Mouse (Mus musculus): Measurements from ENCODE around the gene Dab1.

Gene Dab1

DNA sequence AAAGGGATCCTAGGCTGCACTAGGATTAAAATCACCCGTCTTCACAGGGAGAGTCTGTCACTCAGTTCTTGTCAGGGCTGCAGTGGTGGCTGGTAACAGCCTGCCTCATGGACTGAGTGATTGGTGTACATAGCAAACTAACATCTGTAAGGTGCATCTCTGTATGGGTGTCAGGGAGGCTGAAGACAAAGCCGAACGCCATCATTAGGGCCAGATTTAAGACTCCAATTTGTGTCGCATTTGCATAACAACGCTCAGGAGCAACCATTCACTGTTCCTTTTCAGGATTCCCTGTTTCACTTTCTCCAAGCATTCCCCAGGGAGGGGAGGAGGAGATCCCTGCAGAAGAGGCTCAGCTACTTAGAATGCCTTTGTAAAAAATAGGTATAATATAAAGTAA is 219.2 kb downstream of the Dab1 start:
- DNase-seq (ENCODE audit: low spot score), result no peak

DNA sequence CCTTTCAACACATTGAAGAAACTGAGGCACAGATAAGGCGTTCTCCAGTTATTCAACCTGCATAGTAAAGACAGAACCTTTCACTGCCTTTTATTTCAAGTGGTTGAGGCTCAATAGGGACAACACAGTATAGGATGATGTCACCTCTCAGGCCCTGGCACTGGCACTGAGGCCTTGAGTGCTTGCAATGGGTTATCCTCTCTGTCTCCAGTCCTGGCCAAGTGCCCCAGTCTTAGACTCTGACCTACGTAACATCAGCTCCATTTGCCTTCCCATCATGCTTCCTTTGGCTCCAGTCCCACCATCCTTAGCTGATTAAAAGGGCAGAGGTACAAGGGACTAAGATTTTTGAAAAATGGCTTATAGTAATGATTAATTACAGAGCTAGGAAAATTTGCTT is 220.4 kb downstream of the Dab1 start:
- no peak for DNase-seq (ENCODE audit: low spot score)

DNA sequence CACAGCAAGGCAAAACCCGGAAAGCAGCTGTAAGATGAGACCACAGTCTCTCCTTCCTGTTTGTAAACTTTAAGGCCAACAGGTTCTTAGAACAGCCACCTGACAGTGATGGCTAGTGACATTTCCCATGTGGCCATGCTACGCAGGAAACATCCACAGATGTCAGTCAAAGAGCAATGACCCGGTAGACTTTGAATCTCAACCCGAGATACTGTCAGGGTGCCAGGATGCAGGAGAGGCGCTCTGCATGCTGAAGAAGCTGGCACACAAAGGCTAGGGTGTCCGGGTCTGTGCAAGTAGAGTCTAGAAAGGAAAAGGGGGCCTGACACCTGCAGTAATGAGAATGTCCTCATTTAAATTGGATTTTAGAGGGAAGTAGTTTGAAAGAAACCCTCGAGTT is 222.0 kb downstream of the Dab1 start:
- DNase-seq (ENCODE audit: low spot score), result no peak

DNA sequence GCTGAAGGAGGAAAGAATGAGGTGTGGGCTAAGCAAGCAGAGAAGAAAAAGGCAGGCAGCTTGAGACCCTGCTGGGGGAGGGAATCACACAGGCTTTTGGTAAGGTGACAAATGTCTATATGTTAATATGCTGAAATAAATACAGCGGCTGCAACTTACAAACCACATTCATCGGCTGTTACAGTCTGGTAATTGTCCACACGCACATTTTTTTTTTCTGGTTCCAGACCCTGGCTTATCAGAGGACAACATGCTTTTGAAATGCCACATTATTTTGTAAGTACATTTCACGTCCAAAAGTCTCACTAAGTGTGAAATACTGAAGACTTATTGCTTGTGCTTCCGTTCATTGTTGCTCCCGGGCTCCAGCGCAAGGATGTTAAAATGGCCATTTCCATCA is 225.5 kb downstream of the Dab1 start:
- DNase-seq (ENCODE audit: low spot score), result no peak

DNA sequence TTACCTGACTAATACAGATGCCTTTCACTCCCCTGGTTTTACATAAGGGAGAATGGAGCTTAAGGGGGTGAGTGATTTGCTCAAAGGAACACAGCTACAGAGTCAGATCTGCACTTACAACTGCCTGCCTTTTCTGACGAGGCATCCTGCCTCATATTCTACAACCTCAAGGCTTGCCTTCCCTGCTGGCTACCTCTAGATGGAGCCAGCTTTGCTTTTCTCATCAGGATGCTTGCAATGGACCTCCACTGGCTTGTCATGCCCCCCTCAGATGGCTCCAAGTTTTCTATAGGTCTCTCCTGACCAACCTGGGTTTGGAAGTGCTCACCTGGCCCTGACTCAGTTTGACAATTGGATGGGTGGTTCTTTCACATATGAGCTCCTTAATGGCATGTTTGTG is 238.0 kb downstream of the Dab1 start:
- no peak for DNase-seq (ENCODE audit: low spot score)

DNA sequence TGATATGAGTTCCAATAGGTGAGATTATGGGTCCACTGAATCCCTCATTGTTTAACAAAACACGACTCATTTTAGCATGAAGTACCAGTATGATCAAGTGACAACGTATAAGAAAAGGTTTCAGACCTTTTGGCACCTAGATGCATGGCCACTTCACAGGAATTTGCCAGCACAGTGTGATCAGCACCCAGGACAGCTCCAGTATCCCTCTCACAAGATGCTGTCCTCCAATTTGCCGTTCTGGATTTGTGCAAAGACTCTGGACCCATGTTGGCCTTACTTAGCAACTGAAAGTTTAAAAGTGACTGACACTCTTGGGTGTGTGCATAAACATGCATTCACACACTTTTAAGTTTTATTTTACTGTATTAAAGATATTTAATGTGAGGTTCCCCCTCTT is 256.4 kb downstream of the Dab1 start:
- DNase-seq (ENCODE audit: low spot score), result no peak

DNA sequence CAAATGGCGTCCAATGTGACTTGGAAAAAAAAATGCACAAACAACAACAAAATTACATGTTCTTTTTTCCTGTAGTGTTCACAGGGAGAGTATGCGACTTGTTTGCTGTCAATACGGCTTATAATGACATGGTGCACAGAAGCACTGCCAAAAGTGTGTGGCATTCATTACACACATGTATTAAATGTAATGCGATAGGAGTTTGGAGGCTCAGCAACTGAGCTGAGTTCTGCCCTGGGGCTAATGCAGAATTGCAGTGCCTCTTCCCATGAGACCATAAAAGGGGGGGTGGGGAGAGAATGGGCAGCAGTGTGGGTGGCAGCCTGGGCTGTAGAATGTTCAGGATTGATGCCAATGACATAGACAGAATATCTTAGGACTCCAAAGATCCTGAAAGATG is 259.7 kb downstream of the Dab1 start:
- no peak for DNase-seq (ENCODE audit: low spot score)

DNA sequence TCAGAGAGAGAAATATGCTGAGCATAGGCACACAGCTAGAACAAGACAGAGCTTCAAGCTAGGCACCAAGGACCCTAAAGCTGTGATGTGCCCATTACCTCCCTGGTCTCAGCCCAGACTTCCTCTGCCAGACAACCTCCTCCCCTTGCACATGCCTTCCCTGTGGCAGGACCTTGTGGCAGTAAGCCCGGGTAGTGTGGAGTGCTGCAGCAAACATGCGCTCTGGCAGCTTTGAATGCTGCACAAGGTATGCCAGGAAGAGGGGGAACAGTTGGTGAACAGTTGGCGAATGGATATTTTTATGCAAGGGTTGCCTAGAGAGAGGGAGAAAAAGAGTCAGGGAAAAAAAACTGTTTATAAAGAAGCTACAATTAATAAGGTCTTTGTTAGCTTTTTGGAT is 262.5 kb downstream of the Dab1 start:
- DNase-seq (ENCODE audit: low spot score), result peak; percentile 83

DNA sequence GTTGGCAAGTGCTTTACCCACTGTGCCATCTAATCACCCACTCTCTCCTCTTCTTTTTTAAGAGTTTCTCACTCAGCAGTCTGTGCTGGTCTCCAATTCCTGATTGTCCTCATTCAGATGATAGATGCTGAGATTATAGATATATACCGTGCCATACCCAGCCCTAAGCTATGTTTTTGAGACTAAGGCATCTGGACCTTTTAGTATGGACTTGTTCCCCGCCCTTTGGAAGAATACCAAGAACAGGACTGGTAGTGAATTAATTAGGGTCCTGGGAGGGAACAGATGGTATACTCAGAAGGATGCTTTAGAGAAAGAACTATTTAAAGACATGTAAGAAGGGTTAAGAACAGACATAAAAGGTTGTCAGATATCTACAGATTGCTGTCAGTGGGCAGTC is 268.9 kb downstream of the Dab1 start:
- no peak for DNase-seq (ENCODE audit: low spot score)

DNA sequence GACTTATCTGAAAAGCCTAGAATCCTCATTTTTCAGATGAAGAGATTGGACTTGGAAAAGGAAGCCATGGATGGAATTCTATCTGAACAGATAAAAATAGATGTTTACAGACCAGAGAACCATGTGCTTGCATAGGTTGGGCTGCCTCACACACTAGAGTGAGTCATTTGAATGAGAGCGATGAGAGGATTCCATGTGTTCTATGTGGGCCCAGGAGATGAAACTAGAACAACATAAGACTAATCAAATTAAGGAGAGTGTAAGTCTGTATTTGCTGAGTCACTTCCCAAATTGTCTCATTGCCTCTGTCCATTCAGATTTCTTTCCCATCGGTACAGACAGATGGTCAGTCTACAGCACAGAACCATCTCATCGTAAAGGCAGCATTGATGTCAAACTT is 270.0 kb downstream of the Dab1 start:
- no peak for DNase-seq (ENCODE audit: low spot score)

DNA sequence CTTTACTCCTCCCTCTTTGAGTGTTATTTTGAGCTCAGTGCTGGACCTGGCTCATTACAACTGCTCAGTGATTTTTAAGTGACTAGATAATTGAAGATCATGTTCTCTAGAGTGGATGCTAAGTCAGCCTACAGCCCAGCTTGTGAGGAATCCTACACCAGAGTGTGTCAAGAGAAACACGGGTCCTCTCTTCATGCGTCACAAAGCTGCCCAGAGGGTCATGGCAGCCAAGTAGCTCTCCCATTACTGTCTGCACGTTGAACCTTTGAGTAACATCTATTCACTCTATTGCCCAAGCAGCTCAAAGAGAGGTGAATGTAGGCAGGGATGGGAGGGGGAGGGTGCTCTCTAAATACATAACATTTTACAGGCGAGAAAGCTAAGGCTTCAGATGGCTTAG is 277.6 kb downstream of the Dab1 start:
- no peak for DNase-seq (ENCODE audit: low spot score)

DNA sequence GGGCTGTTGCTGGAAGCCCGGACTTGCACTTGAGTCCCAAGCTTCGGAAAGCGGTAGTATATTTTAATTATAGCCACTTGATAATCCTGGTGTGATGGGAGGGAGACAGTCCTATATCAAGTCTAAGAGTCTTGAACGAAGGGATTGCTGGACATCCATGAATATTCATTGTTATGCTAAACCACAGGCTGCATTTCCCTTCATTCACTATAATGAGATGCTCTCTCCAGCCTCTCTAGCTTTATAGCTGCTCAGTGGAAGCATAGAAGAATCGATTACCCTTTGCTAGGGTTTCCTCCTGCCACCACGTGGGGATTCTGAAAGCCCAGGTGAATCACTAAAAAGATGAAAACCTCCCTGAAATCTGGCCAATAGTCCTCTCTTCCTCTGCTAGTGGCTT is 278.5 kb downstream of the Dab1 start:
- DNase-seq (ENCODE audit: low spot score), result no peak

DNA sequence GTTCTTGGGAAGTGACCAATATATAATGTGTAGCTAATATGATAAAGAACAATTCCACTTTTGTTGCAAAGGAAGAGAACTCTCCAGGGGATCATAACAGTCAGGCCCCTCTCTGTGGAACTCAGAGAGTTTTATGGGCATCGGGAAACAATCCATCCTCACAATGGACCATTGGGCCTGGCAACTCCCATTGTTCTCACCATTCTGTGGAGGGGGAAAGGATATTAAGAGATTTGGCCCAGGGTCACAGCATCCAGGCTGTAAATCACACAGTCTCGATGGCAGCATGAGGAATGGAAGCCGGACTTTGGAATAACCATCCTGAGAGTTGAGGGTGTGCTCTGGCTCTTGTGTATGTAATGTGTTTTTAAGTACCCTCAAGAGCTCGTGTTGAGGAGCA is 292.3 kb downstream of the Dab1 start:
- no peak for DNase-seq (ENCODE audit: low spot score)

DNA sequence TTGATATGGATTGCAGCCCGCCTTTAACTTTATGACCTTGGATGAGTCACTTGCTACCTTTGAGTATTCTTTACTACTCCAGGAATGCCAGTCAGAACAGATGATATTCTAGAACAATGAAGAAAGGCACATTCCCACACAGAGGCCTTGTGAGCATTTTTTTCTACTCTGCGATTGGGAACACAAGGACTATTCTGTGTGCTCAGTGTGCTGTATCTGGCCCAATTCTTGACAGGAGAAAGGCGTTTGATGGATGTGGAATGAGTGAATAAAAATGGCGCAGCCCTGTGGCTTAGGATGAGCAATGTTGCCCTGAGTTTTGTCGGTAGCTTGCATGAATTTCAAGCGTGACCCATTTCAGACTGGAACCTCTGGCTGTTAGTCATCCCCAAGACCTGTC is 292.9 kb downstream of the Dab1 start:
- DNase-seq (ENCODE audit: low spot score), result no peak

DNA sequence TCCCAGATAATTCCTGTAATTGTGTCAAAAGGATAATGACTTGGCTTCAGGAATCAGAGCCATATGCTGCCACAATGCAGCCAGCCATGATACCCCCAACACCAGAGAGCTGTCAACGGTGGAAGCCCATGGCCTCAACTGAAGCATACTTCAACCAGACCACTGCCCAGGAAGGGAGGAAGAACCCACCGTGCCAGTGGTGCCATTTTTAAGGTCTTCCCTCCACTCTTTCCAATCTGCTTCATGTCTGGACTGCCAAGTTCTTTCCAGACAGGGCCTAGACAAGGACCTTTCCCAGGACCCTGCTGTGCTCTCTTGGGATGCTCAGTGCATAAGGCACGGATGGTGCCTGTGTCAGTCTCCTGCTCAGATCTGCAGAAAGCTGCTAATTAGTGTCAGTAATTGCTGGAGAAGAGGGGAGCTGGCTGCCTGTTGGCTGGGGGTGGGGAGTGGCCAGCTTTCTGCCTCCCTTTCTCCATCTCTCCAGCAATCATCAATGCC is 303.3 kb downstream of the Dab1 start:
- DNase-seq (ENCODE audit: low spot score), result no peak

DNA sequence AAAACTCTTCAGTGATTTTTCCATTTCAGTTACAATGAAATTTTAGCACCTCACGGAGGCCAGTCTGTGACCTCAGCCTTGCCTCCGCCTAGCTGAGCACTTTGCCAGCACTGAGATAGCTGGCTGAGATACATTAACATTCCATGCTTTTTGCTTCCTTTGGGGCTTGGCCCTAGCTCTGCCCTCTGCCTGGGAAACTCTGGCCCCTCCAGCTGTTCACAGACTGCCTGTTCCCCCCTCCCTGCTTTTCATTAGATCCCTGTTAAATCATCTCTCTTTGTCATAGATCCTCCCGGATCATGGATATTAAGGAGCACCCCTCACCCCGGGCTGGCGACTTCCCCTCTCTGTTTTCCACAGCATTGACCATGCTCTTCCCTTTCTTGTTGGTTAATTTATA is 307.5 kb downstream of the Dab1 start:
- DNase-seq (ENCODE audit: low spot score), result no peak

DNA sequence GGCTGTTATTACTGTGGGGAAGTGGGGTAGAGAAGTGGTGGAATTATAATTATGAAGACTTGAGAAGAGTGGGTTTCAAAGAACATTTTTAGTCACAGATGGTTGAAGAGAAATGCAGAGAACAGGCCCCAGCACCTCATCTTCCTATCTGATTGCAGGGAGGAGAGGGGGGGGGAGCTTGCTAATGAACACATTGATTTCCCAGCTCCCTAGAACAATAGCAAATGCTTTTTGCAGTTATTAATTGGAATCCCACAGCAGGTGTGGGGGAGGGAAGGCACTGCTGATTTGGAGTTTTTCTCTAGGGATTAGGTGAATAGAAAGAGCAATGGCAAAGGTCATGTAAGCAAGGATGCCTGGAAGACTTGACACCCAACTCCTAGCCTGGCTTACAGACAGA is 310.5 kb downstream of the Dab1 start:
- peak; percentile 46 for DNase-seq (ENCODE audit: low spot score)

DNA sequence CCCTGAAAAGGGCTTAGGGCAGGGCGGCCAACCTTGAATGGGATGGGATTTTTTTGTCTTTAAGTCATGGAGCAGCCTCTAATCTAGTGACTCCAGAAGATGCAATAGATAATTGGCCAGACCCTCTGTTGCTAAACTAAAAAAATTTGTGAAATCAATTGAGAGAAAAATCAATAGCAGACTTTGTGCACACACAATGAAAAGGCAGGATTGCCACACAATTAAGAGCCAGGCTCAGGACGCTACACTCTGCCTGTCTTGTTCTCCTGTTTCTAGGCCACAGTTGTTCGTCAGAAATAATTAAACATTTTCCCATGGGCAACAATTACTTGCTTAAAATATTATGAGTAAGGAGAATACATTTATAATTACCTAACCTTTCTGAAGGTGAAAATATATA is 315.2 kb downstream of the Dab1 start:
- DNase-seq (ENCODE audit: low spot score), result no peak

DNA sequence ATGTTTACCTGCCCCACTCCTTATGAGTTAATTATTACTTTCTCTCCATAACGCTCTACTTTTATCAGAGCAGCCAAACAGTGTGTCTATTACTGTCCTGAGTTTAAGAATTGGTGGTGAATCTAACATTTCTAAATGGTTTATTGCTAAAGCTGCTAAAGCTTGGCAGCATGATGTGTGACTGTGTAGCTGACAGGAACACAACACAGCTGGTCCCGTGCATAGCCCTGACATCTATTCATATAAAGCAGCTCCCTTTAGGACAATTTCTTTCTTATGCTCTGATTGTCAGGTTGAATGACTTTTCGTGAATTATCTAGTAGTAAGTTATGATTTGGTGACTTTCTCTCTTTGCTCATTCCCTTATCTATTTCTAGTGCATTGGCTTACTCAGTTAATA is 329.1 kb downstream of the Dab1 start:
- no peak for DNase-seq (ENCODE audit: low spot score)

DNA sequence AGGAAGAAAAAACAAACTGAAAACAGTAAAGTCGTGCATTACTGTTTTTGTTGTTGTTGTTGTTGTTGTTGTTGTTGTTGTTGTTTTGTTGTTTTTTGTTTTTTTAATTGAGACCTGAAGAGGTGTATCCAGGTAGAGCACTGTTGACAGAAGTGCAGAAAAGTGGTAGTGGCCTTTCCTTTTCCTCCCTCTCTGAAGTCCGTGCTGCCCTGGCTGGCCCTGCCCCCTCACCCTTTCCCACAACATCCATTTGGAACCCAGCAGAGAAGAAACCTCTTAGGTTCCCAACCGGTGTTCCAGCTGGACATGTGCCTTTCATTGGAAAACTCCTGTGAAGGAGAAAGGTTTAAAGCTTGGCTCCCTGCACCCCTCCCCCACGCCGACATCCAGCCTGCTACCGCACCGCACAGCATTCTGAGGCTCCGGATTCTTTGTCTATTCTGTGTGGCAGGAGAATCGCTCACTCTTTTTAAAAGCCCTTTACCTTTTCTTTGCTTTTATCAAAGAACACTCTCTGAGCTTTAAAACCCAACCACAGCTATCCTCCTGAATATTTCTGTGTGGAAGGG is 334.6 kb downstream of the Dab1 start:
- DNase-seq (ENCODE audit: low spot score), result no peak

DNA sequence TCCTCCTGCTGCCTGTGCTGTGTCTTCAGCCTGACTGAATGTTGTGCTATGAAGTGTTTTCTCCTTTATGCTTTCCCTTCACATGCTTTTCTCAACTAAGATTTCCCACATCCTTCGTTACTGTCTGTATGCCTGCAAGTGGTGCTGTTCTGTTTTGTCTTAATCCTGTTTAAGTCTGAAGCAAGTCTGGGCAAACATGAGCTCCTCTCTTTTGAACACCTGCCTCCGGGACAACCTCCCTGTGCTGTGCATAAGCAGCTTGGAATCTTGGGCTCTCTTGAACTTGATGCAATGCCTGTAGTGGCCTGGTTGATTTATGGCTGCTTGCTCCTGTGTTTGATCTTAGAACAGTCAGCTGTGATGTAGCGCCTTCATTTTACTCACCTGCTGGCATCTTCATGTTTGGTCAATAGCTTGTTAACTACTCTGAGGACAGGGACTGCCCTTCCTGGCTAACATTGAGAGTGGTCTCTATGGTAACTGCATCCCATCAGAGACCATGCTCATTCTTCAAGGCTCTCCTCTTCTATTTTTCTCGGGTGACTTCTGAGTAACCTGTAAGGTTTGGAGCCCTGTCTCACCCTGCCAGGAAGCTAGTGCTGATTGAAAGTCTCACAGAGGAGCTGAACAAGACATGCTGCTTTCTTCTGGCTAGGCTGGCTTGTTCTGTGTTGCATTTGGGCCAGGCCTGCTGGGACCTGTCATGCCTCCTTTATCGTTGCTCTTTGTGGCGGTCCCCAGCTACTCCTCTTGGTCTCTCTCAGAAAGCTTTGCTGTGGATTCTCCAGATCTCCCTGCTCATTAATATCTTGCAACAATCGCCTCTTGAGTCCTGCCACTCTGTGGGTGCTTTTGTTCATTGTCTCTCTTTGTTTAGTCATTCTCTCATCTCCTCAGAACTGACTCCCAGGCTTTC is 342.2 kb downstream of the Dab1 start:
- no peak for DNase-seq (ENCODE audit: low spot score)

DNA sequence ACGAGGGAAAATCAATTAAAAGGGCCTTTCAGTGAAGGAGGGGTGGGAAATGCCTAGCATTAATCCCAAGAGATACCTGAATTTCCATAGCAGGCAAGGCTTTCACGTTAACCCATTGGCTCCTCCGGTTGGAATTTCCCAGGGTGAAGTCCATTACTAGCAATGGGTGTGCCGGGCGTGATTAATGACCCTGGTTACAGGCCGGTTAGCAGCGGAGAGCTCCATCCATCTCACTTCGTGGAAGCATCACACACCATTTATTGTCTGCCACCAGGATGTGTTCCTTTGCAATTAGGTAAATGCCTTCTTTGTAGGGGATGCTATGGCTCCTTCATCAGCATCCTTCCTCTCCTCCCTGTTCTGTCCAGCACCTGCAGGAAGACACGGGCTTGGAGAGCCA is 350.7 kb downstream of the Dab1 start:
- DNase-seq (ENCODE audit: low spot score), result no peak

DNA sequence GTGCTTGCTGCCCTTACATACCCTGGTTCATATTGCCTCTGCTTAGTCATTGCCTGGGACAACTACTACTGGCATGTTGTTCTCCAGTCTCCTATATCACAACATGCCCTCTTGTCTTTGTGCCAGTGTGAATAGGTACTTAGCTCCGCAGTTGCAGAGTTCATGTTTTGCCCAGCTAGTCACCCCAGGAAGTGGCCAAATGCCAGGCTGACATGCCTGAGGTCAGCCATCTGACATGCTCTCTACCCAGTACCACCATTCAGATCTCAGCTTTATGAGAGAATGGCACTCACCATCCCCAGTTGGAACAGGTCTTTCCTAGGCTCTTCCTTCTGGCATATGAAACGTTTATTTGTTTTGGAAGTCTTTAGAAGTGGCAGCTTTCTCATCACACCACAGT is 355.4 kb downstream of the Dab1 start:
- DNase-seq (ENCODE audit: low spot score), result no peak

DNA sequence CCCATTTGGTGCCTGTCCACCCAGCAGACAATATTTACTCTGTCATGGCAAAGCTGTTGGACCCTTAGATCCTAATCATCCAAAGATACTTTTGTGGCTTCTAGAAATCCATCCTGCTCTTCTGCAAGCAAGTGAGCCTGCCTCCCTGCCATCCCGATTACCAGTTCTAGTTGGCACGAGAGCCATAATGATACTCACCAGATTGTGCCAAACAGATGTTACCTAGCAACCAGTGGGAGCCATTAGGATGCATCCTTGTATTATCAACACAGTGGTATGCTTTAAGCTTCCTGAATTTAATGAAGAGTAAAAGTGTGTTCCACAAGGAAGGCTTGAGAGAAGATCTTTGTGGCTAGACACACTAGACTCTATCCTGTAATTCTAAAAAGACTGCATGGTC is 355.8 kb downstream of the Dab1 start:
- DNase-seq (ENCODE audit: low spot score), result peak; percentile 27

Measured in layer of hippocampus, adult 11-12 months (tissue).